Mouse (Mus musculus) left cerebral cortex, adult 18-20 months (tissue): ENCODE measurements around the gene Ocln. TPM values are rescaled to one million over a fixed set of nuclear protein-coding genes. Genes with fewer than 3 reads are reported as not detected.
"Not testable (repeated sequence)": the region's sequence is repeated elsewhere in the genome, so short reads cannot be mapped to it uniquely, and the experiment has no call there.

Experiments used
- DNase-seq, 2 experiments: peaks; one replicate each; pipeline ENCODE4 v3.0.0; 2021 to 2022; ENCODE audit warnings: low spot score in 2 of 2, mixed read lengths in 1 of 2
- total RNA-seq, 2 experiments: library from RNA; stranded (reverse); gene quantifications; 2 replicates each; pipeline ENCODE4 v1.2.3; 2021

The Ocln gene
- total RNA-seq, 2 experiments from 2014 or later: 7.5 to 9.4 TPM

- DNase-seq: not testable (repeated sequence)
These were observed 58.1 kb downstream of the Ocln start for GRCm38 (mm10) chr13:100494370-100494769.

GRCm38 (mm10) chr13:100493313-100493712 lies 59.2 kb downstream of the Ocln start:
- DNase-seq: no peak

GRCm38 (mm10) chr13:100492061-100492787 lies 60.3 kb downstream of the Ocln start, which contains the start of gene Gtf2h2:
Gtf2h2 (minus strand) TSS chr13:100492579.
- DNase-seq: peak; percentile 84 to 85

- no peak for DNase-seq
These were observed 60.9 kb downstream of the Ocln start for GRCm38 (mm10) chr13:100491623-100492022.

- DNase-seq: no peak
These were observed 62.1 kb downstream of the Ocln start for GRCm38 (mm10) chr13:100490424-100490823.

GRCm38 (mm10) chr13:100483610-100484009 lies 68.9 kb downstream of the Ocln start:
- no peak for DNase-seq

GRCm38 (mm10) chr13:100463527-100464222 lies 88.8 kb downstream of the Ocln start:
- no peak for DNase-seq

GRCm38 (mm10) chr13:100461336-100461735 lies 91.2 kb downstream of the Ocln start:
- no peak for DNase-seq

- not testable (repeated sequence) for DNase-seq
These were observed 99.9 kb downstream of the Ocln start, which contains the start of gene Naip1 for GRCm38 (mm10) chr13:100452415-100453127. Naip1 (minus strand) TSS chr13:100452869.

GRCm38 (mm10) chr13:100449495-100449894 lies 103.0 kb downstream of the Ocln start:
- DNase-seq: no peak

Other genes starting within 250 kb of the Ocln start
- gene Naip6, start 235.0 kb downstream of the Ocln start, total RNA-seq: under 1 TPM; 0.14 to 0.23 TPM
- under 1 TPM in 1 of 2 experiments, not detected in 1; 0.14 TPM for gene Naip1, start 99.8 kb downstream of the Ocln start, total RNA-seq
- 10 to 100 TPM; 35.5 to 37.1 TPM for gene Gtf2h2, start 60.1 kb downstream of the Ocln start, total RNA-seq
- 1 to 10 TPM; 1.2 to 2.0 TPM for gene Marveld2, start 64.3 kb upstream of the Ocln start, total RNA-seq
- gene Ak6, start 98.3 kb upstream of the Ocln start, total RNA-seq: 10 to 100 TPM; 86.9 to 96.2 TPM
- 10 to 100 TPM; 14.8 to 15.1 TPM for gene Rad17, start 98.3 kb upstream of the Ocln start, total RNA-seq
- 10 to 100 TPM; 18.0 to 21.5 TPM for gene Taf9, start 98.9 kb upstream of the Ocln start, total RNA-seq
- under 1 TPM; 0.19 to 0.23 TPM for gene Ccdc125, start 117.0 kb upstream of the Ocln start, total RNA-seq
- gene Cdk7, start 178.2 kb upstream of the Ocln start, total RNA-seq: 10 to 100 TPM; 35.3 to 40.0 TPM
- gene Mrps36, start 191.9 kb upstream of the Ocln start, total RNA-seq: 10 to 100 TPM; 54.9 to 60.3 TPM
- under 1 TPM; 0.28 to 0.67 TPM for gene Cenph, start 223.2 kb upstream of the Ocln start, total RNA-seq
- gene Ccnb1, start 233.9 kb upstream of the Ocln start, total RNA-seq: under 1 TPM; 0.47 to 0.67 TPM